Mouse (Mus musculus) urinary bladder, postnatal 10 days (tissue): ENCODE measurements around the gene Ciapin1.
"Not testable (repeated sequence)": the region's sequence is repeated elsewhere in the genome, so short reads cannot be mapped to it uniquely, and the experiment has no call there.

Experiments
- DNase-seq: peaks from one replicate; pipeline ENCODE4 v3.0.0; 2022; ENCODE audit warnings: low spot score

The Ciapin1 gene

GRCm38 (mm10) chr8:94857011-94857345 lies 18.8 kb upstream of the Ciapin1 start:
- no peak for DNase-seq

GRCm38 (mm10) chr8:94854761-94855160 lies 16.6 kb upstream of the Ciapin1 start:
- not testable (repeated sequence) for DNase-seq

- DNase-seq: no peak
Observed at GRCm38 (mm10) chr8:94850049-94850448, 11.9 kb upstream of the Ciapin1 start.

- no peak for DNase-seq
Observed at GRCm38 (mm10) chr8:94841183-94841582, 3.0 kb upstream of the Ciapin1 start.

- DNase-seq: no peak
Observed at GRCm38 (mm10) chr8:94838600-94838999, 442 bp upstream of the Ciapin1 start.

GRCm38 (mm10) chr8:94836456-94837240 lies 1.5 kb downstream of the Ciapin1 start:
- no peak for DNase-seq

GRCm38 (mm10) chr8:94835751-94836150 lies 2.4 kb downstream of the Ciapin1 start:
- not testable (repeated sequence) for DNase-seq

GRCm38 (mm10) chr8:94833901-94834405 lies 4.2 kb downstream of the Ciapin1 start:
- DNase-seq: not testable (repeated sequence)

- DNase-seq: no peak
Observed at GRCm38 (mm10) chr8:94828284-94828683, 9.9 kb downstream of the Ciapin1 start.

- no peak for DNase-seq
Observed at GRCm38 (mm10) chr8:94826210-94826609, 11.9 kb downstream of the Ciapin1 start.

- DNase-seq: no peak
Observed at GRCm38 (mm10) chr8:94825170-94825569, 13.0 kb downstream of the Ciapin1 start.

GRCm38 (mm10) chr8:94822637-94823560 lies 15.3 kb downstream of the Ciapin1 start:
- no peak for DNase-seq

GRCm38 (mm10) chr8:94821381-94821780 lies 16.8 kb downstream of the Ciapin1 start:
- no peak for DNase-seq

GRCm38 (mm10) chr8:94820553-94820952 lies 17.6 kb downstream of the Ciapin1 start:
- DNase-seq: no peak

- DNase-seq: no peak
Observed at GRCm38 (mm10) chr8:94819671-94820179, 18.4 kb downstream of the Ciapin1 start.

GRCm38 (mm10) chr8:94817933-94818332 lies 20.2 kb downstream of the Ciapin1 start:
- no peak for DNase-seq

GRCm38 (mm10) chr8:94814556-94814955 lies 23.6 kb downstream of the Ciapin1 start:
- no peak for DNase-seq

GRCm38 (mm10) chr8:94812645-94813098 lies 25.5 kb downstream of the Ciapin1 start:
- no peak for DNase-seq

GRCm38 (mm10) chr8:94811654-94812053 lies 26.5 kb downstream of the Ciapin1 start:
- DNase-seq: no peak

- no peak for DNase-seq
Observed at GRCm38 (mm10) chr8:94810855-94811254, 27.3 kb downstream of the Ciapin1 start.

GRCm38 (mm10) chr8:94810153-94810552 lies 28.0 kb downstream of the Ciapin1 start, which contains the start of gene Ccl17:
TSS of gene Ccl17 (plus strand) at chr8:94810453.
- no peak for DNase-seq

GRCm38 (mm10) chr8:94808372-94808771 lies 29.8 kb downstream of the Ciapin1 start:
- no peak for DNase-seq
